Mouse (Mus musculus) forebrain, embryonic 12.5 days (tissue): ENCODE measurements at regions not wholly inside any gene's neighbourhood (a gene's known extent, or its start where the extent isn't known, plus 50 kb on each side); places are given as distances from the start of the nearest gene placed in this dataset.
A peak's percentile ranks its signal among the peaks of the same experiment; 100 is the strongest.

ENCODE experiments used
- ATAC-seq: fragments of 200-750 bp; cut with Nextera tagmentation; 2 replicates; pipeline ENCODE4 v1.8.0; 2017; ENCODE audit warnings: moderate TSS enrichment; ENCODE audit not compliant: low FRiP score
- H3K27ac ChIP-seq: fragments of 300-500 bp; sonication (generic); 2 replicates; pipeline ENCODE4 v1.5.1; 2016; ENCODE audit warnings: mild to moderate bottlenecking
- H3K27me3 ChIP-seq: fragments of 300-500 bp; sonication (generic); 2 replicates; pipeline ENCODE4 v1.6.1; 2016; ENCODE audit warnings: mild to moderate bottlenecking
- H3K36me3 ChIP-seq: fragments of 300-500 bp; sonication (generic); replicated peaks from 2 replicates; pipeline ENCODE4 v1.6.1; 2016; ENCODE audit warnings: mild to moderate bottlenecking
- H3K4me1 ChIP-seq: fragments of 300-500 bp; sonication (generic); 2 replicates; pipeline ENCODE4 v1.6.1; 2016
- H3K4me2 ChIP-seq: fragments of 300-500 bp; sonication (generic); 2 replicates; pipeline ENCODE4 v1.6.1; 2016; ENCODE audit warnings: mild to moderate bottlenecking, moderate library complexity
- H3K4me3 ChIP-seq: fragments of 300-500 bp; sonication (generic); replicated peaks from 2 replicates; pipeline ENCODE4 v1.5.1; 2016; ENCODE audit warnings: mild to moderate bottlenecking
- H3K9ac ChIP-seq: fragments of 300-500 bp; sonication (generic); 2 replicates; pipeline ENCODE4 v1.6.1; 2016; ENCODE audit warnings: mild to moderate bottlenecking
- H3K9me3 ChIP-seq: fragments of 300-500 bp; sonication (generic); 2 replicates; pipeline ENCODE4 v1.6.1; 2016
- WGBS: fragments of 180-500 bp; shearing (Covaris S2); methylation state at CpG from one replicate; pipeline ENCODE4 v1.1.7; 2016; 5-methylcytosine and 5-hydroxymethylcytosine counted together

GRCm38 (mm10) chr10:104367219-104367618, 173.4 kb downstream of the Gm4340 start:
- WGBS, result 89% methylated on average over 2 of the region's 2 CpGs
- no peaks in the 10 kb centered on the region for H3K36me3 ChIP-seq
- H3K27ac ChIP-seq, result no peak overlapping the region
- no peaks in the 10 kb centered on the region for H3K27me3 ChIP-seq
- no peaks in the 10 kb centered on the region for H3K9me3 ChIP-seq
- ATAC-seq, result no peak
- H3K4me3 ChIP-seq, result no peak overlapping the region
- H3K9ac ChIP-seq, result no peak overlapping the region
- no peak overlapping the region for H3K4me2 ChIP-seq
- no peaks in the 10 kb centered on the region for H3K4me1 ChIP-seq

GRCm38 (mm10) chr10:104374567-104374966, 180.7 kb downstream of the Gm4340 start:
- Histone ChIP-seq H3K27ac (no peak overlapping the region), H3K9ac (no peak overlapping the region), H3K27me3 (no peaks in the 10 kb centered on the region), H3K4me3 (no peak overlapping the region), H3K9me3 (no peaks in the 10 kb centered on the region), H3K36me3 (no peaks in the 10 kb centered on the region), H3K4me2 (no peak overlapping the region), H3K4me1 (no peaks in the 10 kb centered on the region)
- ATAC-seq, result no peak
- 80% methylated on average over 1 of the region's 1 CpGs for whole genome bisulfite sequencing

GRCm38 (mm10) chr10:104388254-104388653, 194.4 kb downstream of the Gm4340 start:
- no peak overlapping the region for H3K4me2 ChIP-seq
- H3K27ac ChIP-seq, result no peak overlapping the region
- no peak overlapping the region for H3K4me3 ChIP-seq
- no peaks in the 10 kb centered on the region for H3K36me3 ChIP-seq
- no peak overlapping the region for H3K9ac ChIP-seq
- no peaks in the 10 kb centered on the region for H3K27me3 ChIP-seq
- H3K9me3 ChIP-seq, result no peaks in the 10 kb centered on the region
- WGBS, result 74% methylated on average over 2 of the region's 2 CpGs
- H3K4me1 ChIP-seq, result no peaks in the 10 kb centered on the region
- ATAC-seq, result no peak

- Histone ChIP-seq H3K4me1 (no peaks in the 10 kb centered on the region), H3K9ac (no peak overlapping the region), H3K4me2 (no peak overlapping the region), H3K36me3 (no peaks in the 10 kb centered on the region), H3K27ac (no peak overlapping the region), H3K4me3 (no peak overlapping the region), H3K27me3 (no peaks in the 10 kb centered on the region), H3K9me3 (no peaks in the 10 kb centered on the region)
- WGBS, result 94% methylated on average over 1 of the region's 1 CpGs
- ATAC-seq, result no peak
Measured at GRCm38 (mm10) chr10:104395711-104396110, 201.9 kb downstream of the Gm4340 start.

- Histone ChIP-seq H3K36me3 (no peaks in the 10 kb centered on the region), H3K4me3 (no peak overlapping the region), H3K4me2 (no peak overlapping the region), H3K4me1 (no peaks in the 10 kb centered on the region), H3K9ac (no peak overlapping the region), H3K27ac (no peak overlapping the region), H3K27me3 (no peaks in the 10 kb centered on the region), H3K9me3 (no peaks in the 10 kb centered on the region)
- ATAC-seq, result no peak; the same call in 1 of the 2 replicates
- 65% methylated on average over 4 of the region's 4 CpGs for WGBS
Measured at GRCm38 (mm10) chr10:104408751-104409150, 214.9 kb downstream of the Gm4340 start.

- Histone ChIP-seq H3K36me3 (no peaks in the 10 kb centered on the region), H3K4me3 (no peak overlapping the region), H3K4me1 (no peaks in the 10 kb centered on the region), H3K9me3 (no peaks in the 10 kb centered on the region), H3K27ac (no peak overlapping the region), H3K4me2 (no peak overlapping the region), H3K9ac (no peak overlapping the region), H3K27me3 (no peaks in the 10 kb centered on the region)
- ATAC-seq, result no peak
Measured at GRCm38 (mm10) chr10:104422541-104422940, 228.7 kb downstream of the Gm4340 start.

GRCm38 (mm10) chr10:104423161-104423560, 229.3 kb downstream of the Gm4340 start:
- H3K27ac ChIP-seq, result no peak overlapping the region
- H3K9ac ChIP-seq, result no peak overlapping the region
- no peak overlapping the region for H3K4me3 ChIP-seq
- H3K36me3 ChIP-seq, result no peaks in the 10 kb centered on the region
- H3K27me3 ChIP-seq, result no peaks in the 10 kb centered on the region
- H3K4me1 ChIP-seq, result no peaks in the 10 kb centered on the region
- no peaks in the 10 kb centered on the region for H3K9me3 ChIP-seq
- H3K4me2 ChIP-seq, result no peak overlapping the region
- no peak for ATAC-seq
- WGBS, result 89% methylated on average over 4 of the region's 4 CpGs

- H3K9me3 ChIP-seq, result no peaks in the 10 kb centered on the region
- H3K4me3 ChIP-seq, result no peak overlapping the region
- no peak overlapping the region for H3K9ac ChIP-seq
- no peaks in the 10 kb centered on the region for H3K36me3 ChIP-seq
- no peak overlapping the region for H3K27ac ChIP-seq
- H3K27me3 ChIP-seq, result no peaks in the 10 kb centered on the region
- no peak overlapping the region for H3K4me2 ChIP-seq
- no peak for ATAC-seq
- H3K4me1 ChIP-seq, result no peaks in the 10 kb centered on the region
Measured at GRCm38 (mm10) chr10:104423761-104424160, 229.9 kb downstream of the Gm4340 start.

GRCm38 (mm10) chr10:104444926-104445325, 251.1 kb downstream of the Gm4340 start:
- no peaks in the 10 kb centered on the region for H3K27me3 ChIP-seq
- no peaks in the 10 kb centered on the region for H3K4me1 ChIP-seq
- no peak overlapping the region for H3K27ac ChIP-seq
- no peaks in the 10 kb centered on the region for H3K36me3 ChIP-seq
- no peak overlapping the region for H3K9ac ChIP-seq
- H3K4me2 ChIP-seq, result no peak overlapping the region
- no peaks in the 10 kb centered on the region for H3K9me3 ChIP-seq
- no peak overlapping the region for H3K4me3 ChIP-seq
- no peak for ATAC-seq
- WGBS, result 82% methylated on average over 4 of the region's 4 CpGs

GRCm38 (mm10) chr10:104455549-104456351, 261.9 kb downstream of the Gm4340 start:
- Histone ChIP-seq H3K9me3 (no peaks in the 10 kb centered on the region), H3K27me3 (no peaks in the 10 kb centered on the region), H3K36me3 (no peaks in the 10 kb centered on the region), H3K4me3 (no peak overlapping the region), H3K9ac (no peak overlapping the region), H3K27ac (no peak overlapping the region), H3K4me1 (peaks cover 4% of the 10 kb centered on the region), H3K4me2 (peak overlapping the region; percentile 27)
- ATAC-seq, result peak; percentile 14; the same call in 1 of the 2 replicates
- 55% methylated on average over 14 of the region's 14 CpGs for WGBS

GRCm38 (mm10) chr10:104456352-104456725, 262.5 kb downstream of the Gm4340 start:
- 47% methylated on average over 5 of the region's 5 CpGs for WGBS
- peaks cover 4% of the 10 kb centered on the region for H3K4me1 ChIP-seq
- no peaks in the 10 kb centered on the region for H3K36me3 ChIP-seq
- no peaks in the 10 kb centered on the region for H3K27me3 ChIP-seq
- H3K27ac ChIP-seq, result no peak overlapping the region
- peak overlapping the region; percentile 27 for H3K4me2 ChIP-seq
- no peak overlapping the region for H3K4me3 ChIP-seq
- ATAC-seq, result no peak
- no peak overlapping the region for H3K9ac ChIP-seq
- no peaks in the 10 kb centered on the region for H3K9me3 ChIP-seq

GRCm38 (mm10) chr10:104486226-104486944, 292.5 kb downstream of the Gm4340 start:
- Histone ChIP-seq H3K27ac (no peak overlapping the region), H3K27me3 (no peaks in the 10 kb centered on the region), H3K36me3 (no peaks in the 10 kb centered on the region), H3K4me3 (no peak overlapping the region), H3K9me3 (no peaks in the 10 kb centered on the region), H3K4me2 (no peak overlapping the region), H3K9ac (no peak overlapping the region), H3K4me1 (no peaks in the 10 kb centered on the region)
- peak; percentile 17; the same call in 1 of the 2 replicates for ATAC-seq
- 92% methylated on average over 5 of the region's 5 CpGs for WGBS

- H3K27me3 ChIP-seq, result no peaks in the 10 kb centered on the region
- 80% methylated on average over 4 of the region's 4 CpGs for WGBS
- no peaks in the 10 kb centered on the region for H3K9me3 ChIP-seq
- no peaks in the 10 kb centered on the region for H3K36me3 ChIP-seq
- H3K4me2 ChIP-seq, result no peak overlapping the region
- H3K9ac ChIP-seq, result no peak overlapping the region
- no peak overlapping the region for H3K4me3 ChIP-seq
- ATAC-seq, result no peak
- no peaks in the 10 kb centered on the region for H3K4me1 ChIP-seq
- no peak overlapping the region for H3K27ac ChIP-seq
Measured at GRCm38 (mm10) chr10:104489301-104489700, 295.5 kb downstream of the Gm4340 start.
